Mouse (Mus musculus): ENCODE measurements around the gene Sstr2.

Sstr2 gene

DNA sequence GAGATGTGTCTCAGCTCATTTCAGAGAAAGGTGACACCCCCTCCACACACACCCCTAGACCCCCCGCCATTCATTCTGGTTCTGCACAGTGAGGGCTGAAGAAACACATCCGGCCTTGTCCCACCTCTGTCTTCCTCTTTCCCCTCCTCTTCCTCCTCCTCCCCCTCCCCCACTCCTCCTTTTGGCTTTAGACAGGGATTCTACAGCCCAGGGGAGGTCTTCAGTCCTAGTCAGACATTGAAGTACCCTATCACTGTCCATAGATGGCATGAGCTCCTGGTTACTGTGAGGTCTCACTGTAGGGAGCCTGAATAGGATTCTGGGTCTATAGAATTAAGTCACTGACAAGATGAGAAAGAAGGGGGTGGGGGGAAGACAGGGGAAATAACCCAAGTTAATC is 1.9 kb downstream of the Sstr2 start:
- no peak for DNase-seq

DNA sequence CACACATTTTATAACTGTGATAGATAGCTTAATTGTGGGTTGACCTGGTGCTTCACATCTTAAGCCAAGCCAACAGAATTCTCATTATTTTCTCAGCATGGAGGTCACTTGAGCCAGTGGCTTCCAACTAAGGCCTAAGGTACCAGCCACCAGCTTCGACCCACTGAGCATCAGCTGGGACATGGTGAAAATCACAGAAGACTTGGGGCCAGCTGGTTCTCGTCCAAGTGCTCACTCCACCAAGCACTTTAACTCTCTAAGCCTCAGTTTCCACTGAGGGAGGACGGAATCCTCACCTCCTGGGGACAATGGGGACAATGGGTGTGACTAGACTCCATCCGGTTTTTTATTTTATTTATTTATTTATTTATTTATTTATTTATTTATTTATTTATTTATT is 2.9 kb downstream of the Sstr2 start:
- DNase-seq: no peak

DNA sequence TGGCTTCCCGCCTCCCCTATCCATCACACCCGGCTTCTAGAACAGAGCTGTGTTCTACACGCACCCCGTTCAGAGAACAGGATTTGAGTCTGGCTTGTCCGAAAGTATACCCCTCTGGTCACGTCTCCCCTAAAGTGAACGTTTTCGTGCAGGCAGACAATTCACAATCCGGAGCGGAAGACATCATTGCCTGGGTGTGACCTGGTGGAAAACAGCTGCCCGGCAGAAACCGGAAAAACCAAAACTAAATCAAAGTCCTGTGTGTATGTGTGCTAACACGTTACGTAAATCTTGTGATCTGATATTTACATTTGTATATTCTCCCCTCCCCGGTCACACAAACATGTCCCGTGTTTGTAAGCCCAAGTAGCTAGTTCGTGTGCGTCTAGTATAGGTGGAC is 6.3 kb downstream of the Sstr2 start:
- DNase-seq: no peak

DNA sequence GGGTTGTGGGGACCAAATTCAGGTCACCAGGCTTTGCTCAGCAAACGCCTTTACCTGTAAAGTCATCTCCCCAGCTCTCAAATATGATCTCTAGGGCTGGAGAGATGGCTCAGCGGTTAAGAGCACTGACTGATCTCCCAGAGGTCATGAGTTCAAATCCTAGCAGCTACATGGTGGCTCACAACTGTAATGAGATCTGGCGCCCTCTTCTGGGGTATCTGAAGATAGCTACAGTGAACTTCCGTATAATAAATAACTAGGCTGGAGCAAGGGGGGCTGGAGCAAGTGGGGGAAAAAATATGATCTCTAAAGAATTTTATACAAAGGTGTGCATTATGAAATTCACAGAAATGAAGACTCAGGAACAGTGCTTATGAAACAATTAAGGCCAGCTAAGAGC is 8.6 kb downstream of the Sstr2 start:
- DNase-seq: peak; percentile 39

DNA sequence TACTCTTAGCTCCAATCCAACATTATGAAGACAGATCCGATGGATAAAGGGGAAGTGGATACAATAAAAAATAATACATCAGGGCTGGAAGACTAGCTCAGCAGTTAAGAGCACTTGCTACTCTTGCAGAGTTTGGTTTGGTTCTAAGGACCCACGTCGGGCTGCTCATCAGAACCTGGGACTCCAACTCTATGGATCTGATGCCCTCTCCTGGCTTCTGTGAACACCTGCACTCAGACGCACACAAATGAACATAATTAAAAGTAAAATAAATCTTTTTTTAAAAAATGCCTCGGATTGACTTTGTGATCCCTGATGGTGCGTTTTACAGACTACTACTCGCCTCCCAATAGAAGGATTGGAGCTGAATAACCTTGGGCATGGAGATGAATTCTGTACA is 11.5 kb downstream of the Sstr2 start:
- no peak for DNase-seq

DNA sequence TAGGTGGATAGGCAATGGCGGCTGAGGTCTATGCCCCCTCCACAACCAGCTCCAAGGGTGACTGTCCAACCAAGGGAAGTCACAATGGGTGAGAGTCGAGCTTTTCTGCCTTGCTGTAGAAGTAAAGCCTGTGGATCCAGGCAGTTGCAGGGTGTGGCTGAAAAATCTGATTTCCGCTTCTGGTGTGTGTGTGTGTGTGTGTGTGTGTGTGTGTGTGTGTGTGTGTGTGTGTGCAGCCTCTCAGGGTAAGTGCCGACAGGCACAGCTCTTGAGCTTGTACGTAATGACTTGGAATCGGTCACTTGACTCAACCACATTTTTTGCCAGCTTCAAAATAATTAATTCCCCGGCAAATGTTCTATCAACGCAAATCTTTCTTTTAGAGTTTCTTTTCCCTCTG is 12.2 kb downstream of the Sstr2 start:
- no peak for DNase-seq

DNA sequence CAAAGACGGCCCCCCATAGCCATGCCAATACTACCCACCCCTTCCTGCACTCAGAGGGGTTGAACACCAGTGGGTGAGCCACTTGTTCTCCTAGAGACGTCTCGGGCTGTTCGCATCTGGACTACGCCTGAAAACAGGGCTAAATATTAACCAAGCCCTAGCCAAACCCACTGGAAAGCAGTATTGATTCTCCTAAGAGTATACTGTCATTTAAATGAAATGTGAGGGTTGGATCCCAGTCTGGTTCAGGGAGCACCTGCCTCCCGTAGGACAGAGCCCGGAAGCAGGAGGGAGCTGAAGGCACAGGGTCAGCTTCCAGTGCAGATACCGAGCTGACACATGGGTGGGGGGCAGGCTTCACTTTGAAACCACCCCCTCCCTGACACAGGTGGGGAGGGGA is 12.7 kb downstream of the Sstr2 start:
- no peak for DNase-seq

DNA sequence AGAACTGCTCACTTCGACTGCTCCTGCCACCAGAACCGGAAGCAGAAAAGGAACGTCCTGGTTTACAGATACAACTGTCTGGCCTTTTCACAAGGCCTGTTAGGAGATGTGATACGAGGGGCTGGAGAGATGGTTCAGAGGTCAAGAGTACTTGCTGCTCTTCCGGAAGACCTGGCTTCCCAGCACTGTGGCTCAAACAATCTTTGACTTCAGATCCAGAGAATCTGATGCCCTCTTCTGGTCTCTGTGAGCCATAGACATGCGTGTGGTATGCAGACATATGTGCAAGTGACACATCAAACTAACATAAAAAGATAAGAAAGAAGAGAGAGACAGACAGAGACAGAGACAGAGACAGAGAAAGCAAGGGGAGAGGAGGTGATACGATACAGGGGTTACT is 13.2 kb downstream of the Sstr2 start:
- no peak for DNase-seq

DNA sequence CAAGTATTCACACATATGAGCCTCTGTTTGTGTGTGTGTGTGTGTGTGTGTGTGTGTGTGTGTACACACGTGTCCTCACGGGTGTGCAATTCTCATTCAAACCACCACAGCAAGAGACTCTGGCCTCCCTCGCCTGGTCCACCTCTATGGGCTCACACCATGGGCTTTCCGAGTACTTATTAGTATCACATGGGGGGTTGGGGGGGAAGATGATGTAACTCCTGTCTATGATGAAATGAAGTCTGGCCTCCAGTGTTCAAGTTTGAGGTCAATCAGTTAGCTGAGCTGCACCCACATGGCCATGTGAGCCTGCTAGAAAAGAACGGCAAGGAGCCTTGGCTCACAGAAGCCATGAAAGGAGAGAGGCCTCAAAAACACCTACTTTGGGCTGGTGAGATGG is 14.3 kb downstream of the Sstr2 start:
- DNase-seq: no peak

DNA sequence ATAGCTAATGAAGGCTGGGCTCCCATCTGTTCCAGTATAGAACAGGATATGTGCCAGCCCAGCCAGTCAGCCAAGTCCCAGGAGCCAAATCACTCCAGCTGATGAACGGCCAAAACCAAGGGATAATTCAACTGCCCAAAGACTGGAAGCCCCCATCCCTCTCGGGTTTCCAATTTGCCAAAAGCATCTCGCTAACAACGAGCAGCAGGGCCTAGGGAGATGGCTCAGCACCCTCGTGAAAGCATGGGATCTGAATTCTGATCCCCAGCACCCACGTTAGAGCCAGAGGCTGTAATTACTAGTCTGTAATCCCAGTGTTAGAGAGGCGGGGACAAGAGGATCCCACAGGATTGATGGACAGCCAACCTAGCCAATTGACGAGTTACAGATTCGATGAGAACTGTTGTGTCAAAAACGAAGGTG is 15.6 kb downstream of the Sstr2 start:
- no peak for DNase-seq

DNA sequence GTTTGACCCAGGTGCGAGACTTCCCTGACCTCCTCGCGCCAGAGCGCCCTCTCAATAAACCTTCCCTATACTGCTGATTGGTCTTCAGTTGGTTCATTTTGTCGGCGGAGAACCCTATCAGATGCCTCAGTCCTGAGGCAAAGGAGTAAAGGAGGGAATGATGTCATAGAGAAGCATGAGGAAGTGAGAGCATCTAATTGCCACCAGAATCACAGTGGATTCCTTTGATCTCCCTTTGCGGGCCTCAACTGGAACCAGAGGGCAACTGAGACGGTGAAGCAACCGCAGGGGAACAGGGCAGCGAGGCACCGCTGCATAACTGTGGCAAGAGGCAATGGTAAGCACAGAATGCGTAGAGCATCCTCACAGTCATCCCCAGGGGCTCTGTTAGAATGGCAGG is 19.5 kb downstream of the Sstr2 start:
- DNase-seq: no peak

DNA sequence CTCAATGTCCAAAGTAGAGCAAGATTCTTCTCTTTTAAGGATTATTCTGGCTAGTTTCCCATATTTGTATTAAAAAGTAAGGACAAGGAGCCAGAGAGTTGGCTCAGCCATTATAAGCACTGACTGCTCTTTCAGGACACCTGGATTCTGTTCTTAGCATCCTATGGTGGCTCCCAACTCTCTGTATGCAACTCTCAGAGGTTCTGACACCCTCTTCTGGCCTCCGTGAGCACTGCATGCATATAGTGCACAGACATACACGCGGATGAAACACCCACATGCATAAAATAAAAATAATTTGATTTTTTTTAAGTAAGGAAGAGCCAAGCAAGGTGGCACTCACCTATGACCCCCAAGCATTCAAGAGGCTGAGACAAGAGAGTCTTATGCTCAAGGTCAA is 26.0 kb downstream of the Sstr2 start:
- no peak for DNase-seq

DNA sequence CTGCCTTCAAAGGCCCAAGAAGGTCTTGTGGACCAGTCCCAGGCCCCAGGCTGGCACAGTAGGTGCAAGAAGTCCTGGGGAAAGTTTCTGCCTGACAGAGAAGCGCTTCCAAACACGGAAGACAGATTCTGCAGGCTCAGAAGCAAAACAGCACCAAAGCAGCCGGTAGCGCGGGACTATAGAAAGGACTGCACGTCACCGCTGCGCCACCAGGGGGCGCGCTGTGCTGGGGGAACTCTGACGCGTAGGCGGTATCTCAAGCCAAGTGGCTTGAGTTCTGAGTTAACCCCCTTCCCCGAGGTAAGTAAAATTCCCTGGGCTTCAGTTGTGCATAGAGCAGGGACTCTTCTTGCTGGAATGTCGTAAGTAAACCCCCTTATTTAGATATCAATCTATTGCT is 29.0 kb downstream of the Sstr2 start:
- DNase-seq: peak; percentile 91

DNA sequence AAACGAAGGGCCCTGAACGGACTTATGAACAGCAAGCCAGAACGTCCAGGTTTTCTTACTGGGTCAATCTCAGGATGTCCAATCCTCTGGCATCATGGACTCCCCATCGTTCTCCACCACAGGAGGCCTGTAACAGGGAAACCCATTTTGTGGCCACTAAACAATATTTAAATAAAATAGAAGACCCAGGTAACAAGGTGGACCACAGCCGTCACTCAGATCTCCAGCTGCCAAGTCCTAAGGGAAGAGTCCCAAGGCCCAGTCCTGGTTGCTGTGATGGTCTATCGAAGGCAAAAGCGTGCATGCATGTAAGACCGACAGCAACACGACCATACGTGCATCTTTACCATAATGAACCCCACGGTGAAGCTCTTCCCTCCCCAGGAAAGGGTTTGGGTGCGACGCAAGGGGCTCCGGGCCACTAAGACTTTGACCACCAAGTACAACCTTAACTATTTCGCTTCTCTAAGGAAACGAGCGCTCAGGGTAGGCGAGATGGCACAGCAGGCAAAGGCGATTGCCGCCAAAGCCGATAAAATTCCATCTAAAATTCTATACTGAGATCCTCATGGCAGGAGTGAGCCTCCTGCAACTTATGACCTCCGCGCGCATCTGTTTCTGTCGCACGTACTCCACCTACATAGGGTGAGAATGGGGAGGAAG is 29.7 kb downstream of the Sstr2 start, which contains the start of gene Cog1:
Gene Cog1 (plus strand): TSS at position 480 of the 663 bp plus-strand sequence.
- DNase-seq: no peak

DNA sequence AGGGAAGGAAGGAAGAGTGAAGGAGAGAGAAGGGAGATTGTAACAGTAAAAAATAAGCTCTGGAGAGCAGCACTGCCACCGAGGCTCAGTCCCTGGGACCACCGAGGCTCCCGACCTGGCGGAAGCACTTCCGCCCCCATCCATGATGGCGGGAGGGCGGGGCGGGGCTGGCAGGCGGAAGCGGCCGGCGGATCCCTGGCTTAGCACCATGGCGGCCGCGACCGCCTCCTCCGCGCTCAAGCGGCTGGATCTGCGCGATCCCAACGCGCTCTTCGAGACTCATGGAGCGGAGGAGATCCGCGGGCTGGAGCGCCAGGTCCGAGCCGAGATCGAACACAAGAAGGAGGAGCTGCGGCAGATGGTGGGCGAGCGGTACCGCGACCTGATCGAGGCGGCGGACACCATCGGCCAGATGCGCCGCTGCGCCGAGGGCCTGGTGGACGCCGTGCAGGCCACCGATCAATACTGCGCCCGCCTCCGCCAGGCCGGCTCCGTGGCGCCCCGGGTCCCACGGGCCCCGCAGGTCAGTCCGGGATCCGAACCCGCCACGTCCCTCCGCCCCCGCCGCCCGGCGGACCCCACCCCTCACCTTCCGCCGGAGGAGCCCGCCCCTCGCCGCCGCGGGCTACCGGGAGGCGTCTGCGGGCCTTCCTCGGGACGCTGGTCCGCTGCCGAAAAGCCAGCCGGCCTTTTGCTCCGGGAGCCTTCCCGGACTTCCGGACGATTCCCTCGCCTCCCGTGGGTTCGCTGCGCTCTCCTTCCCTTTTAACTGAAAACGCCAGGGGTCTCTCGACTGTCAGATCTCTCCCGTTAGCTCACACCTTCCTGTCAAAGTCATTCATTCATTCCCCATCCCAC is 30.4 kb downstream of the Sstr2 start, which contains the start of gene Slc39a11:
Gene Slc39a11 (minus strand): TSS at position 727 of the 858 bp plus-strand sequence.
- DNase-seq: peak; percentile 84

DNA sequence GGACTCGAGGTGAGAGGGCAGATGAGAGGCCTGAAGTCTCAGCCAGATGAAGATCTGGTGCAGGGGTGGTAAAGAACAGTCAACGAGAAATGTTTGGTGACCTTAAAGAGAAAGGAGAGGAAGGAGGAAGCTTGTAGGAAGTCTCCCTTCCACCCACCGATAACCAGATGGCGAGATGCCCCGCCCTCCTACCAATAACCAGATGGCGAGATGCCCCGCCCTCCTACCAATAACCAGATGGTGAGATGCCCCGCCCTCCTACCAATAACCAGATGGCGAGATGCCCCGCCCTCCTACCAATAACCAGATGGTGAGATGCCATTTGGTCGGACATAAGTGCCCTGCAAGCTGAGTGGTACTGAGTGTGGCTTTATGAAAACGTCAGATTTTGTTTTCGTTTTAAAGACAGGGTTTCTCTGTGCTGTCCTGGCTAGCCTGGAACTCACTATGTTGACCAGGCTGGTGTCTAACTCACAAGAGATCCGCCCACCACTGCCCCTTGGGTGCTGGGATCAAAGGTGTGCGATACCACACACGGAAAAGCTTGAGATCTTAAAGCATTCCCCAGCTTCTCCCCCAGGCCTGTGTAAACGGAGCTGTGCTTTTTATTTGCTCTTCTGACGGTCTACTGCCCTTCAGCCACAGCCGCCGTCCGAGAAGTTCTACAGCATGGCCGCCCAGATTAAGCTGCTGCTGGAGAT is 32.2 kb downstream of the Sstr2 start:
- DNase-seq: no peak

DNA sequence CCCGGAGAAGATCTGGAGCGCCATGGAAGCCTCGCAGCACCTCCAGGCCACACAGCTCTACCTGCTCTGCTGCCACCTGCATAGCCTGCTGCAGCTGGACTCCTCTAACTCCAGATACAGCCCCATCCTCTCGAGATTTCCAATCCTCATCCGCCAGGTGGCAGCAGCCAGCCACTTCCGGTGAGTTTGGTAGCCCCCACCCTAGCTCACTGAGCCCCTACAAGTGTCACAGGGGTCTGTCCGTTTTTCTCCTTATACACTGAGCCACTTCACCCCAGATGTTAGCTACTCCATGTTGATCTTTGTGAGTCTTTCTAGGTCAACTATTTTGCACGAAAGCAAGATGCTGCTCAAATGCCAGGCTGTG is 32.7 kb downstream of the Sstr2 start:
- DNase-seq: peak; percentile 60

DNA sequence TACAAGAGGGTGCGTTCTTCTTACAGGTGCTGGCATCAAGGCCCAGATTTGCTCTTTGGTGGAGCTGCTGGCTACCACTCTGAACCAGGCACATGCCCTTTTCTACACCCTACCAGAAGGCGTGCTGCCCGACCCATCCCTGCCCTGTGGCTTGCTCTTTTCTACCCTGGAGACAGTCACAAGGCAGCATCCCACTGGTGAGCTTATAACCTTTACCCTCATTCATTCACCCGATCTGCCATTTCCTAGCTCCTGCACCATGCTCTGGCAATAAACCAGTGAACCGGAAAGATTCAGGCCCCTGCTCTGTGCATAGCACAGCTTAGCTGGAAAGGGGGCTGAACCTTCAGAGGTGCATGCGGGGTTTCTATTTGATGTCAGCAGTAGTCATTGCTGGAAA is 33.4 kb downstream of the Sstr2 start:
- no peak for DNase-seq

DNA sequence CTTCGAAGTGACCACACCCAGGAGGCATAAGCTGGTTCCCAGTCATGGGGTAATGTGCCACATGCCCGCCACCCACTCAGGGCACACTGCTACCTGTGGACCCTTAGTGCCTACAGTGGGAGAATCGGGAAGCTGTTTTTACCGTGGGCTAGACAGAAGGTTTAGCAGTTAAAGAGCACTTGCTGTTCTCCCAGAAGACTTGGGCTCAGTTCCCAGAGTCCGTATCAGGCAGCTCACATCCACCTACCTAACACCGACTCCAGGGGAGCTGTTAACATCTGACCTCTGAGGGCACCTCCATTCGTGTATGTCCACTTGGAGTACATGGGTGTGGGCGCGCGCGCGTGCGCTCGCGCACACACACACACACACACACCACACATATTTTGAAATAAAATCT is 35.0 kb downstream of the Sstr2 start:
- DNase-seq: no peak

DNA sequence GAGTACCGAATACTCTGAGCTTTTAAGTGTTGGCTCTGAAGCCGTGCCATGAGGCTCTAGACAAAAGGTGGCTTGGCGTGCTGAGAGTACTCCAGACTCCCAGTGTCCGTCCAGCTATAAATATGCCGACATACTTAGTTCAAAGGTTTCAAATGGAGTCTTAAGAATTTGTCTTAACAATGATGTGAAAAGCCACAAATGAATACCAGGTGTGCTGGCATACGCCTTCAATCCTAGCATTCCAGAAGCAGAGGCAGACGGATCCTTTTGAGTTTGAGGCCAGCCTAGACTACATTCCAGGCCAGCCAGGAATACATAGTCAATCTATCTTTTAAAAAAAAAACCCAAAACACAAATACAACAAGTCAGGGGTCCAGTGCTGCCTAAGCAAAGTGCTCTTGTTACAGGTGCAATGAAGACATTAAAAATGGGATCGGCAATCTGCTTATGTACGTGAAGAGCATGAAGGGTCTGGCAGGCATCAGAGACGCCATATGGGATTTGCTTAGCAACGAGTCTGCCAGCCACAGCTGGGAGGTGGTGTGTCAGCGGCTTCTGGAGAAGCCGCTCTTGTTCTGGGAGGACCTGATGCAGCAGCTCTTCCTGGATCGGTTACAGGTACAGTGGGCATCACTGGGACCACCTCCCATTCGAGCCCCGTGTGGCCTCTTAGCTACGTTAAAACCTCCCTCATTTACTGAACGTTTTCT is 35.6 kb downstream of the Sstr2 start:
- DNase-seq: no peak

DNA sequence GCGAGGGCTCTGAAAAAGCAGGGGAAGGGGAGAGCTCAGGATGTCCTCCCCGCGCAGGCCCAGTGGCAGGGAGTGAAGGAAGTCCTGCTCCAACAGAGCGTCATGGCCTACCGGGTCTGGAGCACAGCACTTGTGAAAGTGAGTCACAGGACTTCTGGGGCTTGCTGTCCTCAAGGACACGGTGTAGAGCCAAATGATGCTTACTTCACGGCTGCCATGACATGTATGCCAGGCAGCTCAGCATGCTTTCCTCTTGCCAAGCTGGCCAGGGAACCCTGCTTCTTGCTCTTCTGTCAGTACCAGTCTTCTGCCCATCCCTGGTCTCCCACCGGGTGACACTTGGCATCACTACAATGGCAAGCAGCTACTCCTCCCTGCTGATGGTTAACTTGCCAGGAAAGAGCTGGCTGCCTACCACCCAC is 37.4 kb downstream of the Sstr2 start:
- DNase-seq: no peak

DNA sequence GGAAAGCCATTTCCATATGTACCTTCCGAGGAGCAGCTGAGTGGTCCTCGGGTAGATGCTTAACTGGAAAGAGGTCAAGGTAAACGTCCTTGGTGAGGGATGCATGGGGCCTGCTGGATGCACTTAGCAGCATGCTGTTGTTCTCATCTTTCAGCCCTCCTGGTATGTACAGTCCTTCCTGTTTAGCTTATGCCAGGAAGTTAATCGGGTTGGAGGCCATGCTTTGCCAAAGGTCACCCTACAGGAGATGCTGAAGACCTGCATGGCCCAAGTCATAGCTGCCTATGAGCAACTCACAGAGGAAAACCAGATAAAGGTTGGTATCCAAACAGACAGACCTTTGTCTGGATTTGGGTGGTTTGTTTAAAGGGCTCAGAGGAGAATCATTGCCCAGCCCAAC is 38.1 kb downstream of the Sstr2 start:
- no peak for DNase-seq

DNA sequence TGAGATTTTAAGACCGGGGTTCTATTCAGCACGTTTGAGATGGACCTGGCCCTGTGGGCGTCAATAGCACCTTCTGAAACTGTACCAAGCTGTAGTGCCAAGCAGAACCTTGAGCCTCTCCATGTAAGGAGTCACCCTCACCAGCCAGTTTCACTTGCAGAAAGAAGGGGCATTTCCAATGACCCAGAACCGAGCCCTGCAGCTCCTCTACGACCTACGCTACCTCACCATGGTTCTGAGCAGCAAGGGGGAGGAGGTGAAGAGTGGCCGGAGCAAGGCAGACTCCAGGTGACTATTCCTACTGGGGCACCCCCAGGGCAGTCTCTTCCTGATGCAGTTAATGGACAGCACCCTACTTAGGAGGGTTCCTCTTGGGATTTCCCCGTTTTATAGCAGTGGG is 39.2 kb downstream of the Sstr2 start:
- no peak for DNase-seq

Measured in thymus, postnatal 14 days (tissue).